Mouse (Mus musculus): ENCODE results near the gene Pkp2.

DNA sequence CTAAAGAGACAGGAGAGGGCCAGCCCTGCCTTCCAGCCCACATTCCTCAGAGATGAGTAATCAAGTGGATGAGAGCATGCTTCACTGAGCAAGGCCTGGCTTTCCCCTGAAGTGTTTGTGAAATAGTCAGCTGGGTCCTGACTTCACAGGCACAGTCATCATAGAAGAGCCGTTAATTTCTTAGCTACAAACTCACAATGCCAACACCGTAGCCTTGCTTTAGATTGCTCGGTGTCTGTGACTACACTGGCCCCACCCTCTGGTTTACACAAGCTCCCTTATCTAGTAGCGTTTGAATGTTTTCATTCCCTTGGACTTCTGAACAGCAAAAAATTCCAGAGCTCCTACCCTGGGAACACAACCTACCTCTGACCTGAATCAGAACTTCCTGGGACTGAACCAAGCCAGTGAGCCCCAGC is 11.4 kb downstream of the Pkp2 start:
- TF ChIP-seq CTCF (IDR thresholded peaks at IDR 0.05; ENCODE audit: low read depth) (no peak), EP300 (IDR thresholded peaks at IDR 0.05; ENCODE audit: low read depth) (no peak)

All from liver, postnatal 0 days (tissue).